Mouse (Mus musculus) ES-E14 (cell line): ENCODE results near the gene Man2c1. TPM values are rescaled to one million over a fixed set of nuclear protein-coding genes. Genes with fewer than 3 reads are reported as not detected.

Experiments used
- DNase-seq: peaks from one replicate; pipeline ENCODE4 v3.0.0-alpha.2; 2013; ENCODE audit warnings: low read depth, low spot score
- H3K27ac ChIP-seq: 2 replicates; pipeline ENCODE4 v1.5.1; 2012; ENCODE audit warnings: low read depth, mild to moderate bottlenecking, low read length, moderate library complexity, mixed read lengths; ENCODE audit not compliant: poor library complexity, insufficient read depth, severe bottlenecking
- H3K36me3 ChIP-seq: 2 replicates; pipeline ENCODE4 v1.6.1; 2012; ENCODE audit warnings: mild to moderate bottlenecking, low read length, moderate library complexity, mixed read lengths; ENCODE audit not compliant: control insufficient read depth, poor library complexity, insufficient read depth, severe bottlenecking
- H3K4me1 ChIP-seq, 2 experiments: fragments of 150-350 bp in 1 of 2; sonication (generic) in 1 of 2; 2 replicates each; pipeline ENCODE4 v1.6.1; 2012; ENCODE audit warnings: low read length in 2 of 2, mild to moderate bottlenecking in 1 of 2, mixed read lengths in 1 of 2; ENCODE audit not compliant: control insufficient read depth in 2 of 2, insufficient read depth in 2 of 2, poor library complexity in 1 of 2
- H3K4me3 ChIP-seq, 2 experiments: fragments of 150-350 bp in 1 of 2; sonication (generic) in 1 of 2; 2 replicates each; pipeline ENCODE4 v1.5.1; 2012; ENCODE audit warnings: low read length in 2 of 2, low read depth in 1 of 2, mild to moderate bottlenecking in 1 of 2, mixed read lengths in 1 of 2; ENCODE audit not compliant: insufficient read depth in 1 of 2, poor library complexity in 1 of 2, severe bottlenecking in 1 of 2
- H3K9ac ChIP-seq: 2 replicates; pipeline ENCODE4 v1.6.1; 2012; ENCODE audit warnings: low read depth, mild to moderate bottlenecking, low read length, mixed read lengths; ENCODE audit not compliant: poor library complexity, insufficient read depth, severe bottlenecking
- H3K9me3 ChIP-seq: fragments of 150-350 bp; sonication (generic); 2 replicates; pipeline ENCODE4 v1.6.1; 2012; ENCODE audit warnings: low read depth, mild to moderate bottlenecking, low read length; ENCODE audit not compliant: control insufficient read depth, insufficient read depth
- CHD2 ChIP-seq: IDR thresholded peaks from 2 replicates; pipeline ENCODE4 v1.6.1; 2014; ENCODE audit warnings: mild to moderate bottlenecking, low read depth, low read length, inconsistent platforms
- HCFC1 ChIP-seq: IDR thresholded peaks from 2 replicates; pipeline ENCODE4 v1.6.1; 2012; ENCODE audit warnings: low read length, inconsistent platforms, borderline replicate concordance; ENCODE audit not compliant: insufficient read depth
- MAFK ChIP-seq: IDR thresholded peaks from 2 replicates; pipeline ENCODE4 v1.6.1; 2014; ENCODE audit warnings: mild to moderate bottlenecking, low read depth, low read length, inconsistent platforms; ENCODE audit not compliant: insufficient read depth
- ZC3H11A ChIP-seq: IDR thresholded peaks from 2 replicates; pipeline ENCODE4 v1.6.1; 2012; ENCODE audit warnings: low read depth, mild to moderate bottlenecking, inconsistent platforms, low read length, borderline replicate concordance
- ZNF384 ChIP-seq: IDR thresholded peaks from 2 replicates; pipeline ENCODE4 v1.6.1; 2012; ENCODE audit warnings: low read depth, low read length, inconsistent platforms
- in situ Hi-C, 2 experiments: fragments of 600-800 bp; cut with MboI; formaldehyde crosslinking; loops; one replicate each; pipeline ENCODE4 v1.15.1; 2025; ENCODE audit warnings: low sequenced_read_pairs in 2 of 2, inconsistent platforms in 1 of 2; ENCODE audit not compliant: unreplicated experiment in 2 of 2
- total RNA-seq: library from RNA; depleted of rRNA; stranded (reverse); fragments of 300-350 nt; gene quantifications from 2 replicates; pipeline ENCODE4 v1.2.3, GENCODE M21; 2012

The Man2c1 gene
- total RNA-seq, 1 experiment = 122 TPM

DNA sequence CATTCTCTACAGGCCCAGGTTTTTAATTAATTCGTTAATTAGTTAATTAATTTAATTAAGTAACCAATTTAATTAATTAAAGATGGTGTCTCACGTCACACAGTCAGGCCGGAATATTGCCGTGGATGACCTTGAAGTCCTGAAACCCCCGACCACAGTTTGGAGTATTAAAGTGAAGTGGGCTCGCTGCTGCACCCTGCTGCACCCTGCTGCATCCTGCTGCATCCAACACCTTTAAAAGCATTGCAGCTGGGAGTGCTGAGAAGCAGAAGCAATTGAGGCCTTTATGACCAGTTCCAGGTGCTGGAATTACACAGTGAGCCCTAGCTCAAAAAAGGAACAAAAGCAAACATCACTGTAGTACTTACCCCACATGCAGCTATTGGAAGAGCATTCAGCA, 21.8 kb downstream of the Man2c1 start:
- DNase-seq = no peak
- Histone ChIP-seq H3K9ac (no peak overlapping the region), H3K4me1 (peaks cover 0 to 7% of the 10 kb centered on the region in 2 experiments; a peak in 1 of 4 replicates), H3K27ac (no peak overlapping the region), H3K9me3 (no peaks in the 10 kb centered on the region), H3K4me3 (no peak overlapping the region), H3K36me3 (peaks cover 7% of the 10 kb centered on the region)
- in situ Hi-C loops = no loop called here
- TF ChIP-seq MAFK = no peak
- no peak for TF ChIP-seq CHD2
- TF ChIP-seq HCFC1 = no peak
- TF ChIP-seq ZNF384 = no peak
- TF ChIP-seq ZC3H11A = no peak

- Histone ChIP-seq H3K4me3 (no peak overlapping the region), H3K4me1 (peaks cover 2 to 9% of the 10 kb centered on the region in 2 experiments; a peak in 2 of 4 replicates), H3K9ac (peak overlapping the region; percentile 90; the same call in 1 of the 2 replicates), H3K9me3 (no peaks in the 10 kb centered on the region), H3K27ac (no peak overlapping the region), H3K36me3 (peaks cover 7% of the 10 kb centered on the region)
- no peak for DNase-seq
- in situ Hi-C loops = no loop called here
- TF ChIP-seq ZC3H11A (no peak), HCFC1 (no peak), MAFK (no peak), CHD2 (no peak), ZNF384 (no peak)
These were observed 25.9 kb downstream of the Man2c1 start for GRCm38 (mm10) chr9:57156383-57156782.

DNA sequence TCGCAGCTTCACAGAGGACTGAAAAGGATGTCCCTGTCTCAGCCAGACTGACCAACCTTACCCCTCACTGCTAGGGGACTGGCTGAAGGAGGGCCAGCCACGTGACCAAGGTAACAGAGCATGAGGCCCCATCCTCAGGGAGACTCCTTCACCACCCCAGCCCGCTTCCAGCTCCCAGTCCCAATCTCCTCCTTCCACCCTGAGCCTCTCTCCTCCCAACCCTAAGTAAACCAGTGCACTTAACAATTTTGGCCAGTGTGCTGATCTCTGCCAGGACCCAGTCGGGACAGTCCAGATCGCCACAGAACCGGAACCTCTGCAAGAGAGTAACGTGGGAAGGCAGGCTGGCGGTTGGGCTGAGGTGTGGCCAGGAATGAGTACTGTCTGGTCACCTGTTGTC, 26.3 kb downstream of the Man2c1 start:
- peaks cover 7% of the 10 kb centered on the region for H3K36me3 ChIP-seq
- H3K4me3 ChIP-seq = peak overlapping the region in 1 of 2 experiments; percentile 89; a peak in 1 of 4 replicates
- H3K9ac ChIP-seq = peak overlapping the region; percentile 90; the same call in 1 of the 2 replicates
- in situ Hi-C loops = no loop called here
- no peak for TF ChIP-seq ZNF384
- no peak for DNase-seq
- no peaks in the 10 kb centered on the region for H3K9me3 ChIP-seq
- H3K4me1 ChIP-seq = peaks cover 2 to 9% of the 10 kb centered on the region in 2 experiments; a peak in 2 of 4 replicates
- no peak overlapping the region for H3K27ac ChIP-seq

GRCm38 (mm10) chr9:57157499-57157898, 27.0 kb downstream of the Man2c1 start:
- H3K4me1 ChIP-seq = peaks cover 2 to 11% of the 10 kb centered on the region in 2 experiments; a peak in 2 of 4 replicates
- H3K9ac ChIP-seq = peak overlapping the region; percentile 90
- peaks cover 7% of the 10 kb centered on the region for H3K36me3 ChIP-seq
- no peaks in the 10 kb centered on the region for H3K9me3 ChIP-seq
- H3K27ac ChIP-seq = no peak overlapping the region
- DNase-seq = no peak
- TF ChIP-seq ZC3H11A (no peak), ZNF384 (no peak), CHD2 (no peak), MAFK (no peak), HCFC1 (no peak)
- peak overlapping the region; percentile 85 to 89 for H3K4me3 ChIP-seq
- in situ Hi-C loops = no loop called here

GRCm38 (mm10) chr9:57158013-57158470, 27.6 kb downstream of the Man2c1 start, which contains the start of gene Commd4:
Gene Commd4, minus strand, starts transcription at chr9:57158331.
- DNase-seq = peak; percentile 90
- Histone ChIP-seq H3K36me3 (peaks cover 7% of the 10 kb centered on the region), H3K4me1 (peaks cover 5 to 16% of the 10 kb centered on the region in 2 experiments; a peak in 2 of 4 replicates), H3K27ac (no peak within 1 kb of the TSS), H3K9ac (peak within 1 kb of the TSS; percentile 90), H3K4me3 (peak within 1 kb of the TSS; percentile 85 to 89), H3K9me3 (no peaks in the 10 kb centered on the region)
- no peak for TF ChIP-seq MAFK
- TF ChIP-seq HCFC1 = peak; percentile 76
- in situ Hi-C loops = no loop called here
